Mouse (Mus musculus): ENCODE measurements at regions not wholly inside any gene's neighbourhood (a gene's known extent, or its start where the extent isn't known, plus 50 kb on each side); places are given as distances from the start of the nearest gene placed in this dataset.

DNA sequence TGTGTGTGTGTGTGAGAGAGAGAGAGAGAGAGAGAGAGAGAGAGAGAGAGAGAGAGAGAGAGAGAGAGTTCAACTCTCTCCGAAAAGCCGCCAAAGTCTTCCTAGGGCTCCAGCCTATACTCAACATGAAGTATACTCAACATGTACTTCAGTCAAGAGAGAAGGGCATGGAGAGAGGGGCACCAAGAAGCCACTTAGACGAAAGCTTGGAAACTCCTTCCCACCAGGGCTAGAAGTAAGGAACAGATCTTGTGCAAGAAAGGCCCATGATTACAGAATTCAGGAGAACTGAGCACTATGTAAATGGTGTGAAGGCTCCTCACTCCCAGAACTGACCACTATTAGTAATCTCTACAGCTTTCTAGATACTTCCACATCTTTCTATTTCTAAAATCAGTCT lies 467.4 kb upstream of the Hs6st1 start:
- Histone ChIP-seq H3K27ac (ENCODE audit: control insufficient read depth, low read depth, low read length) (no peak overlapping the region), H3K36me3 (ENCODE audit: control insufficient read depth in 1 of 2, insufficient read depth in 2 of 2, low read length in 2 of 2) (no peaks in the 10 kb centered on the region), H3K27me3 (ENCODE audit: control insufficient read depth in 1 of 2, insufficient read depth in 2 of 2, low read length in 2 of 2) (no peaks in the 10 kb centered on the region), H3K9ac (ENCODE audit: control insufficient read depth, low read depth, low read length, poor library complexity, severe bottlenecking) (no peak overlapping the region), H3K9me3 (replicated peaks; ENCODE audit: insufficient read depth, low read length) (no peaks in the 10 kb centered on the region), H3K79me2 (ENCODE audit: control insufficient read depth, insufficient read depth, low read length, poor library complexity) (no peaks in the 10 kb centered on the region), H3K4me3 (ENCODE audit: control insufficient read depth in 1 of 2, insufficient read depth in 1 of 2, low read depth in 2 of 2, low read length in 2 of 2) (no peak overlapping the region), H3K4me1 (ENCODE audit: control insufficient read depth in 1 of 2, insufficient read depth in 2 of 2, low read length in 2 of 2) (no peaks in the 10 kb centered on the region)
- DNase-seq (ENCODE audit: low read depth, low spot score), result no peak
- TF ChIP-seq POLR2AphosphoS5 (IDR thresholded peaks at IDR 0.05; ENCODE audit: borderline replicate concordance, low read depth, low read length), result no peak
- no peak for TF ChIP-seq E2F4 (IDR thresholded peaks at IDR 0.05; ENCODE audit: borderline replicate concordance, low read depth, low read length)
- no peak for TF ChIP-seq RCOR1 (IDR thresholded peaks at IDR 0.05; ENCODE audit: low read depth, low read length)
- TF ChIP-seq KAT2A (conservative IDR thresholded peaks at IDR 0.05; ENCODE audit: low read depth, low read length), result no peak
- TF ChIP-seq USF1 (IDR thresholded peaks at IDR 0.05; ENCODE audit: low read depth, low read length), result no peak
- TF ChIP-seq TAL1 (IDR thresholded peaks at IDR 0.05; ENCODE audit: low read length), result no peak
- TF ChIP-seq CHD2 (IDR thresholded peaks at IDR 0.05; ENCODE audit: low read length), result no peak
- no peak for TF ChIP-seq USF2 (IDR thresholded peaks at IDR 0.05; ENCODE audit: borderline replicate concordance in 1 of 2, insufficient read depth in 1 of 2, low read depth in 1 of 2, low read length in 2 of 2)
- TF ChIP-seq MYB (IDR thresholded peaks at IDR 0.05; ENCODE audit: low read depth, low read length), result no peak
- TF ChIP-seq ELF1 (IDR thresholded peaks at IDR 0.05; ENCODE audit: low read depth, low read length), result no peak
- no peak for TF ChIP-seq EP300 (IDR thresholded peaks at IDR 0.05; ENCODE audit: low read depth in 1 of 2, low read length in 2 of 2)
- TF ChIP-seq CTCF (IDR thresholded peaks at IDR 0.05 in 2 of 3, conservative IDR thresholded peaks at IDR 0.05 in 1 of 3; ENCODE audit: control insufficient read depth in 1 of 3, insufficient read depth in 1 of 3, low read depth in 2 of 3, low read length in 3 of 3, poor library complexity in 1 of 3, severe bottlenecking in 1 of 3), result no peak
- no peak for TF ChIP-seq BHLHE40 (IDR thresholded peaks at IDR 0.05; ENCODE audit: borderline replicate concordance, low read depth, low read length)

DNA sequence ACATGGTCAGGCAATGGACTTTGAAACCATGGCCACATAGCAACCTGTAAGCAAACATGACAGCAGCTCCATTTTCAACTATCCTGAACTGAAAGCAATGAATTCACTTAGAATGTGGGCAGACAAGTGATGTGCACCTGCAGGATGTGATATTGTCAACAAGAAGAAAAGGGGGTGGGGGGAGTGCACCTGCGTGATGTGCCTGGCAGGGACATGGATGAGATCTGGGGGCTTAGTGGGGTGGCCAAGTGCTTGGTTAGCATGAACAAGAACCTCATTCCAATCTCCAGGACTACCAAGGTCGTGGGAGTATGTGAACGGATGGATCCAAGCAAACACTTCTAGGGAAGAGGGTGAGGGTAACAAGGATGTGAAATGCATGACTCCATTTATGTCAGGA lies 453.1 kb upstream of the Hs6st1 start:
- Histone ChIP-seq H3K4me3 (ENCODE audit: control insufficient read depth in 1 of 2, insufficient read depth in 1 of 2, low read depth in 2 of 2, low read length in 2 of 2) (no peak overlapping the region), H3K4me1 (ENCODE audit: control insufficient read depth in 1 of 2, insufficient read depth in 2 of 2, low read length in 2 of 2) (no peaks in the 10 kb centered on the region), H3K36me3 (ENCODE audit: control insufficient read depth in 1 of 2, insufficient read depth in 2 of 2, low read length in 2 of 2) (no peaks in the 10 kb centered on the region), H3K9me3 (replicated peaks; ENCODE audit: insufficient read depth, low read length) (no peaks in the 10 kb centered on the region), H3K79me2 (ENCODE audit: control insufficient read depth, insufficient read depth, low read length, poor library complexity) (no peaks in the 10 kb centered on the region), H3K27me3 (ENCODE audit: control insufficient read depth in 1 of 2, insufficient read depth in 2 of 2, low read length in 2 of 2) (no peaks in the 10 kb centered on the region), H3K9ac (ENCODE audit: control insufficient read depth, low read depth, low read length, poor library complexity, severe bottlenecking) (no peak overlapping the region), H3K27ac (ENCODE audit: control insufficient read depth, low read depth, low read length) (no peak overlapping the region)
- DNase-seq (ENCODE audit: low read depth, low spot score), result no peak
- no peak for TF ChIP-seq TCF12 (IDR thresholded peaks at IDR 0.05; ENCODE audit: low read depth, low read length)
- no peak for TF ChIP-seq RCOR1 (IDR thresholded peaks at IDR 0.05; ENCODE audit: low read depth, low read length)
- TF ChIP-seq CHD2 (IDR thresholded peaks at IDR 0.05; ENCODE audit: low read length), result no peak
- TF ChIP-seq POLR2AphosphoS5 (IDR thresholded peaks at IDR 0.05; ENCODE audit: borderline replicate concordance, low read depth, low read length), result no peak
- TF ChIP-seq MEF2A (IDR thresholded peaks at IDR 0.05; ENCODE audit: extremely low read depth, insufficient replicate concordance, low read depth, low read length, poor library complexity, severe bottlenecking), result no peak
- TF ChIP-seq MAZ (IDR thresholded peaks at IDR 0.05; ENCODE audit: low read depth, low read length), result no peak
- no peak for TF ChIP-seq POLR2A (IDR thresholded peaks at IDR 0.05; ENCODE audit: control insufficient read depth in 1 of 2, insufficient read depth in 1 of 2, low read depth in 1 of 2, low read length in 2 of 2, poor library complexity in 1 of 2)
- no peak for TF ChIP-seq NRF1 (IDR thresholded peaks at IDR 0.05; ENCODE audit: insufficient read depth, low read depth, low read length, poor library complexity, severe bottlenecking)
- no peak for TF ChIP-seq MYC (IDR thresholded peaks at IDR 0.05; ENCODE audit: low read depth, low read length)
- no peak for TF ChIP-seq MXI1 (IDR thresholded peaks at IDR 0.05; ENCODE audit: low read depth, low read length)
- no peak for TF ChIP-seq ZC3H11A (IDR thresholded peaks at IDR 0.05; ENCODE audit: low read depth, low read length)
- TF ChIP-seq GABPA (IDR thresholded peaks at IDR 0.05; ENCODE audit: low read depth, low read length), result no peak
- no peak for TF ChIP-seq TAL1 (IDR thresholded peaks at IDR 0.05; ENCODE audit: low read length)
- no peak for TF ChIP-seq NELFE (IDR thresholded peaks at IDR 0.05; ENCODE audit: low read depth, low read length)
- no peak for TF ChIP-seq ZMIZ1 (IDR thresholded peaks at IDR 0.05; ENCODE audit: low read depth, low read length)
- TF ChIP-seq ETS1 (IDR thresholded peaks at IDR 0.05; ENCODE audit: low read depth, low read length), result no peak
